Mouse (Mus musculus) fibroblast of lung, adult 2 months (primary cell): Measurements from ENCODE around the gene Tsc22d3.
"Not testable (repeated sequence)": the region's sequence is repeated elsewhere in the genome, so short reads cannot be mapped to it uniquely, and the experiment has no call there.

Experiments
- DNase-seq: peaks from one replicate; pipeline ENCODE4 v3.0.0-alpha.2; 2011; ENCODE audit warnings: low read depth

The Tsc22d3 gene

GRCm38 (mm10) chrX:140498431-140498830 is 102.0 kb downstream of the Tsc22d3 start:
- DNase-seq, result not testable (repeated sequence)

- DNase-seq, result no peak
Measured at GRCm38 (mm10) chrX:140494170-140494569, 106.3 kb downstream of the Tsc22d3 start.

GRCm38 (mm10) chrX:140493527-140494029 is 106.9 kb downstream of the Tsc22d3 start:
- no peak for DNase-seq

- no peak for DNase-seq
Measured at GRCm38 (mm10) chrX:140491884-140492571, 108.4 kb downstream of the Tsc22d3 start.

- DNase-seq, result no peak
Measured at GRCm38 (mm10) chrX:140490203-140490602, 110.3 kb downstream of the Tsc22d3 start.
